Mouse (Mus musculus): ENCODE data around the gene Trim9. TPM values are rescaled to one million over a fixed set of nuclear protein-coding genes. Genes with fewer than 3 reads are reported as not detected.
A peak's percentile ranks its signal among the peaks of the same experiment; 100 is the strongest.

Gene Trim9
- polyA plus RNA-seq, 1 experiment from 2014 or later: 1.0 TPM

GRCm38 (mm10) chr12:70228155-70228554 is 119.3 kb downstream of the Trim9 start:
- ATAC-seq: peak; percentile 36
- Histone ChIP-seq H3K4me1 (ENCODE audit: control insufficient read depth, insufficient read depth, low read length) (peaks cover 12% of the 10 kb centered on the region), H3K36me3 (ENCODE audit: control insufficient read depth, insufficient read depth, low read length) (no peaks in the 10 kb centered on the region), H3K27ac (ENCODE audit: low read length) (peak overlapping the region; percentile 66), H3K4me3 (ENCODE audit: low read length) (peak overlapping the region; percentile 59), H3K9me3 (ENCODE audit: control insufficient read depth, low read length) (no peaks in the 10 kb centered on the region), H3K27me3 (replicated peaks; ENCODE audit: control insufficient read depth, insufficient read depth, low read length) (no peaks in the 10 kb centered on the region), H3K4me2 (ENCODE audit: low read depth, low read length) (peak overlapping the region; percentile 90), H3K9ac (ENCODE audit: low read depth, low read length) (peak overlapping the region; percentile 74)
- 66% methylated on average over 11 of the region's 11 CpGs for WGBS

DNA sequence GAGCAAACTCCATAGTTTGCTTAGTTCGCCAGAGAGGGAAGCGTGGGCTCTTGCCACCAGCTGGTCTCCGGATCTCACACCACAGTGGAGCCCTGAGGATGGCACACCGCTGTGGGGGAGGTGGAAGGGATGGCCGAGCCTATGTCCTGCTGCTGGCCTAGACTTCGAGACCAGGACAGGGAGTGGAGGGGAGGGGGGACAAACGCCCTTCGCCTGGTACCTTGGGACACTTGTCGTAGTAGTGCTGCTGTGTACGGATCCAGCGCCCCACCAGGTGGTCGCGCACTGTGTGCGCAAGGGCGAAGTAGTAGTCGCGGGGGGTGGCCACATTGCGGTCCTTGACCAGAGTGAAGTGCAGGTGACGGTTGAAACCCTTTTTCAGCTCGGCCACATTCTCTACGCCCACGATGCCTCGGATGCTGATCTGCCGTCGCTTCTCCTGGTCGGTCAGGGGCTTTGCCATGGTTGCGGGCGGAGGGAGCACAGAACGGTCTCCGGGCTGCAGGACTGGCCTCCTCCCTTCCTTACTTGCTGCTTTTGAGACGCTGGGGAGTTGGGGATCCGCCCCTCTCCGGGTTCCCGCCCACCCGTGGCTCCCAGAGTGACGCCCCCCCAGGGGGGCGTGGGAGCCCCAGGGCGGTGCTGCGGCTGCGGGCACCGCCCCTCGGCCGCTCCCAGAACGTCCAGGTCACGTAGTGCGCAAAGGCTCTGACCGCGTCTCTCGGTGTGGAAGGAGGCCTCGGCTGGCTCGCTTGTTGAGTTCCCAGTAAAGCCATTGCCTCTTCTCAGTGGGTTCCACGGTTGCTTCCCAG is 120.1 kb downstream of the Trim9 start:
- peak; percentile 98 for ATAC-seq
- Histone ChIP-seq H3K4me3 (ENCODE audit: low read length) (peak overlapping the region; percentile 59), H3K9me3 (ENCODE audit: control insufficient read depth, low read length) (no peaks in the 10 kb centered on the region), H3K27me3 (replicated peaks; ENCODE audit: control insufficient read depth, insufficient read depth, low read length) (no peaks in the 10 kb centered on the region), H3K36me3 (ENCODE audit: control insufficient read depth, insufficient read depth, low read length) (no peaks in the 10 kb centered on the region), H3K4me2 (ENCODE audit: low read depth, low read length) (peak overlapping the region; percentile 90), H3K27ac (ENCODE audit: low read length) (peak overlapping the region; percentile 66), H3K4me1 (ENCODE audit: control insufficient read depth, insufficient read depth, low read length) (peaks cover 12% of the 10 kb centered on the region), H3K9ac (ENCODE audit: low read depth, low read length) (peak overlapping the region; percentile 74)
- WGBS: 1% methylated on average over 52 of the region's 52 CpGs

GRCm38 (mm10) chr12:70226655-70227054 is 120.8 kb downstream of the Trim9 start:
- Histone ChIP-seq H3K9me3 (ENCODE audit: control insufficient read depth, low read length) (no peaks in the 10 kb centered on the region), H3K27ac (ENCODE audit: low read length) (no peak overlapping the region; the same call in 1 of the 2 replicates), H3K9ac (ENCODE audit: low read depth, low read length) (peak overlapping the region; percentile 74), H3K27me3 (replicated peaks; ENCODE audit: control insufficient read depth, insufficient read depth, low read length) (no peaks in the 10 kb centered on the region), H3K4me3 (ENCODE audit: low read length) (peak overlapping the region; percentile 59), H3K36me3 (ENCODE audit: control insufficient read depth, insufficient read depth, low read length) (no peaks in the 10 kb centered on the region), H3K4me1 (ENCODE audit: control insufficient read depth, insufficient read depth, low read length) (peaks cover 12% of the 10 kb centered on the region), H3K4me2 (ENCODE audit: low read depth, low read length) (peak overlapping the region; percentile 90)
- peak; percentile 13; the same call in 1 of the 2 replicates for ATAC-seq
- WGBS: 31% methylated on average over 5 of the region's 5 CpGs

- no peak overlapping the region for H3K27ac ChIP-seq (ENCODE audit: low read length)
- H3K27me3 ChIP-seq (replicated peaks; ENCODE audit: control insufficient read depth, insufficient read depth, low read length): no peaks in the 10 kb centered on the region
- no peak overlapping the region for H3K9ac ChIP-seq (ENCODE audit: low read depth, low read length)
- no peak for ATAC-seq
- H3K4me2 ChIP-seq (ENCODE audit: low read depth, low read length): no peak overlapping the region
- H3K36me3 ChIP-seq (ENCODE audit: control insufficient read depth, insufficient read depth, low read length): peaks cover 5% of the 10 kb centered on the region
- no peak overlapping the region for H3K4me3 ChIP-seq (ENCODE audit: low read length)
- H3K4me1 ChIP-seq (ENCODE audit: control insufficient read depth, insufficient read depth, low read length): peaks cover 11% of the 10 kb centered on the region
- 67% methylated on average over 4 of the region's 4 CpGs for WGBS
- no peaks in the 10 kb centered on the region for H3K9me3 ChIP-seq (ENCODE audit: control insufficient read depth, low read length)
Observed at GRCm38 (mm10) chr12:70223331-70223730, 124.1 kb downstream of the Trim9 start.

DNA sequence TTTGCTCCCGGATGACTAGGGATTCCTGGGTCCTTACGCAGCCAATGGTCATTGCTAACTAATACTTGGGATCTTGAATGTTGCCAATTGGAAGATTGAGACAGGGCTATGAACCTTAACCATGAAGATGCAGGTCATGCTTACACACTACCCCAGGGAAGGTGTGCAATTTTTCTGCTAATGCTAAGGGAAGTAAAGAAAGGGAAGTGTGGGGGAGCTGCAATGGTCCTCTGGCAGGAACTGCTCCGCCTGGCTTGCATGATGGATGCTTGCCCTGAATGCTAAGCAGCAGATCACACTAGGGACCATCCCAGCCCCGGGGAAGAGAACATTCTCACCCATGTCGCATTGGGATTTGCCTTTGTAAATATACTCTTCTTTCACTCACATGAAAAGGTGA is 126.0 kb downstream of the Trim9 start:
- no peak overlapping the region for H3K27ac ChIP-seq (ENCODE audit: low read length)
- 71% methylated on average over 5 of the region's 5 CpGs for WGBS
- H3K9ac ChIP-seq (ENCODE audit: low read depth, low read length): no peak overlapping the region
- peaks cover 5% of the 10 kb centered on the region for H3K36me3 ChIP-seq (ENCODE audit: control insufficient read depth, insufficient read depth, low read length)
- H3K27me3 ChIP-seq (replicated peaks; ENCODE audit: control insufficient read depth, insufficient read depth, low read length): no peaks in the 10 kb centered on the region
- H3K4me3 ChIP-seq (ENCODE audit: low read length): no peak overlapping the region
- no peak overlapping the region for H3K4me2 ChIP-seq (ENCODE audit: low read depth, low read length)
- no peak for ATAC-seq
- H3K4me1 ChIP-seq (ENCODE audit: control insufficient read depth, insufficient read depth, low read length): no peaks in the 10 kb centered on the region
- no peaks in the 10 kb centered on the region for H3K9me3 ChIP-seq (ENCODE audit: control insufficient read depth, low read length)

- Histone ChIP-seq H3K9me3 (ENCODE audit: control insufficient read depth, low read length) (no peaks in the 10 kb centered on the region), H3K4me2 (ENCODE audit: low read depth, low read length) (no peak overlapping the region), H3K4me3 (ENCODE audit: low read length) (no peak overlapping the region), H3K9ac (ENCODE audit: low read depth, low read length) (no peak overlapping the region), H3K36me3 (ENCODE audit: control insufficient read depth, insufficient read depth, low read length) (peaks cover 5% of the 10 kb centered on the region), H3K27ac (ENCODE audit: low read length) (no peak overlapping the region), H3K4me1 (ENCODE audit: control insufficient read depth, insufficient read depth, low read length) (no peaks in the 10 kb centered on the region), H3K27me3 (replicated peaks; ENCODE audit: control insufficient read depth, insufficient read depth, low read length) (no peaks in the 10 kb centered on the region)
- WGBS: 62% methylated on average over 8 of the region's 8 CpGs
- ATAC-seq: no peak
Observed at GRCm38 (mm10) chr12:70218795-70219540, 128.4 kb downstream of the Trim9 start.

GRCm38 (mm10) chr12:70216229-70216800 is 131.1 kb downstream of the Trim9 start:
- Histone ChIP-seq H3K27ac (ENCODE audit: low read length) (no peak overlapping the region), H3K36me3 (ENCODE audit: control insufficient read depth, insufficient read depth, low read length) (peaks cover 5% of the 10 kb centered on the region), H3K4me2 (ENCODE audit: low read depth, low read length) (no peak overlapping the region), H3K4me1 (ENCODE audit: control insufficient read depth, insufficient read depth, low read length) (no peaks in the 10 kb centered on the region), H3K9me3 (ENCODE audit: control insufficient read depth, low read length) (no peaks in the 10 kb centered on the region), H3K27me3 (replicated peaks; ENCODE audit: control insufficient read depth, insufficient read depth, low read length) (no peaks in the 10 kb centered on the region), H3K4me3 (ENCODE audit: low read length) (no peak overlapping the region), H3K9ac (ENCODE audit: low read depth, low read length) (no peak overlapping the region)
- 66% methylated on average over 16 of the region's 16 CpGs for WGBS
- no peak for ATAC-seq

DNA sequence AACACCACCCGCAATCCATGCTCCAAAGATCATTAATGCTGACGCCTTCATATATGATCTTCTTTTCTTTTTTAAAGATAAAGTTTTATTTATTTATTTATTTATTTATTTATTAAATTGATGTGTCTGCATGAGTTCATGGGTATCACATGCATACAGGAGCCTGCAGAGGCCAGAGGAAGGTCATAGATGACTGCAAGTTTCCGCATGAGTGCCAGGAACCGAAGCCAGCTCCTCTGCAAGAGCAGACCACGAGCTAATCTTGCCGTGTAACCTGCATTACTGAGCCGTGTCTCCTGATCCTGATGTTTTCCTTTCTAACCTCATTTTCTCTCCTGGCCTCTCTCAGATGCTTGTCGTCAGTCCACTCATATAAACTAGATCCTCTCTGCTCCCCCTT is 133.1 kb downstream of the Trim9 start:
- H3K4me2 ChIP-seq (ENCODE audit: low read depth, low read length): no peak overlapping the region
- peaks cover 2% of the 10 kb centered on the region for H3K36me3 ChIP-seq (ENCODE audit: control insufficient read depth, insufficient read depth, low read length)
- no peak overlapping the region for H3K4me3 ChIP-seq (ENCODE audit: low read length)
- ATAC-seq: no peak
- H3K9ac ChIP-seq (ENCODE audit: low read depth, low read length): no peak overlapping the region
- H3K9me3 ChIP-seq (ENCODE audit: control insufficient read depth, low read length): no peaks in the 10 kb centered on the region
- no peaks in the 10 kb centered on the region for H3K27me3 ChIP-seq (replicated peaks; ENCODE audit: control insufficient read depth, insufficient read depth, low read length)
- 84% methylated on average over 8 of the region's 8 CpGs for WGBS
- H3K4me1 ChIP-seq (ENCODE audit: control insufficient read depth, insufficient read depth, low read length): no peaks in the 10 kb centered on the region
- H3K27ac ChIP-seq (ENCODE audit: low read length): no peak overlapping the region

DNA sequence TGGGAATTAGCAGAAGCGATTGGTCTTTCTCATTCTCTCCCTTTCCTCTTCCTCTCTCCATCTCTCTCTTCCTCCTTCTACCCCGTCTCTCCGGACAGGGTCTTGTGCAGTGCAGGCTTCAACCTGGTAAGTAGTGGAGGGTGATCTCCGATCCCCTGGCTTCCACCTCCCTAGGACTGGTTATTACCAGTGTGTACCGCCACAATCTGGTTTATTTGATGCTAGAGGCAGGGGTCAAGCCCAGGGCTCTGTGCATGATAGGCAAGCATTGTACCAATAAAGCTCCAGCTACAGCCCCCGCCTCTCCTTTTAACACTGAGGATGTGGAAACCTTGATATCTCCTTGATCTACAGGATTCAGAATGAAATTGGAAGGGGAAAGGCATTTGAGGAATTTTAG is 133.8 kb downstream of the Trim9 start:
- ATAC-seq: no peak
- Histone ChIP-seq H3K27me3 (replicated peaks; ENCODE audit: control insufficient read depth, insufficient read depth, low read length) (no peaks in the 10 kb centered on the region), H3K4me3 (ENCODE audit: low read length) (no peak overlapping the region), H3K36me3 (ENCODE audit: control insufficient read depth, insufficient read depth, low read length) (no peaks in the 10 kb centered on the region), H3K9me3 (ENCODE audit: control insufficient read depth, low read length) (no peaks in the 10 kb centered on the region), H3K4me1 (ENCODE audit: control insufficient read depth, insufficient read depth, low read length) (no peaks in the 10 kb centered on the region), H3K9ac (ENCODE audit: low read depth, low read length) (no peak overlapping the region), H3K27ac (ENCODE audit: low read length) (no peak overlapping the region), H3K4me2 (ENCODE audit: low read depth, low read length) (no peak overlapping the region)
- 84% methylated on average over 6 of the region's 6 CpGs for WGBS
